Mouse (Mus musculus): ENCODE measurements at regions not wholly inside any gene's neighbourhood (a gene's known extent, or its start where the extent isn't known, plus 50 kb on each side); places are given as distances from the start of the nearest gene placed in this dataset.

- no peak for DNase-seq (ENCODE audit: extremely low spot score, low spot score)
- H3K4me3 ChIP-seq: no peak overlapping the region
- H3K4me1 ChIP-seq: 0 out of 2 replicates have a peak, but pooled peaks cover 3% of the 10 kb centered on the region
- WGBS: 79% methylated on average over 2 of the region's 2 CpGs
- no peak overlapping the region for H3K27ac ChIP-seq
- no peaks in the 10 kb centered on the region for H3K36me3 ChIP-seq (replicated peaks)
- no peaks in the 10 kb centered on the region for H3K27me3 ChIP-seq (ENCODE audit: poor library complexity, severe bottlenecking)
- no peaks in the 10 kb centered on the region for H3K9me3 ChIP-seq
Measured at GRCm38 (mm10) chr9:117967080-117967479, 73.2 kb upstream of the Azi2 start.

- no peaks in the 10 kb centered on the region for H3K27me3 ChIP-seq (ENCODE audit: poor library complexity, severe bottlenecking)
- H3K4me3 ChIP-seq: no peak overlapping the region
- 0 out of 2 replicates have a peak, but pooled peaks cover 4% of the 10 kb centered on the region for H3K4me1 ChIP-seq
- DNase-seq (ENCODE audit: extremely low spot score, low spot score): peak; percentile 19
- 67% methylated on average over 10 of the region's 10 CpGs for WGBS
- no peak overlapping the region for H3K27ac ChIP-seq
- no peaks in the 10 kb centered on the region for H3K9me3 ChIP-seq
- H3K36me3 ChIP-seq (replicated peaks): no peaks in the 10 kb centered on the region
Measured at GRCm38 (mm10) chr9:117966326-117966989, 73.8 kb upstream of the Azi2 start.

GRCm38 (mm10) chr9:117962088-117963030, 77.9 kb upstream of the Azi2 start:
- H3K4me3 ChIP-seq: no peak overlapping the region
- DNase-seq (ENCODE audit: extremely low spot score, low spot score): no peak
- no peak overlapping the region for H3K27ac ChIP-seq
- H3K27me3 ChIP-seq (ENCODE audit: poor library complexity, severe bottlenecking): no peaks in the 10 kb centered on the region
- H3K9me3 ChIP-seq: no peaks in the 10 kb centered on the region
- peaks cover 5% of the 10 kb centered on the region; the same call in 1 of the 2 replicates for H3K4me1 ChIP-seq
- WGBS: 76% methylated on average over 9 of the region's 9 CpGs
- no peaks in the 10 kb centered on the region for H3K36me3 ChIP-seq (replicated peaks)

GRCm38 (mm10) chr9:117959845-117960244, 80.5 kb upstream of the Azi2 start:
- WGBS: 90% methylated on average over 2 of the region's 2 CpGs

GRCm38 (mm10) chr9:117957195-117957594, 83.1 kb upstream of the Azi2 start:
- no peaks in the 10 kb centered on the region for H3K27me3 ChIP-seq (ENCODE audit: poor library complexity, severe bottlenecking)
- peak overlapping the region; percentile 64; the same call in 1 of the 2 replicates for H3K27ac ChIP-seq
- no peaks in the 10 kb centered on the region for H3K9me3 ChIP-seq
- no peak overlapping the region for H3K4me3 ChIP-seq
- WGBS: 83% methylated on average over 2 of the region's 2 CpGs
- H3K36me3 ChIP-seq (replicated peaks): no peaks in the 10 kb centered on the region
- DNase-seq (ENCODE audit: extremely low spot score, low spot score): no peak
- H3K4me1 ChIP-seq: peaks cover 17% of the 10 kb centered on the region

More at GRCm38 (mm10) chr9:117959845-117960244, 80.5 kb upstream of the Azi2 start:
- Histone ChIP-seq H3K9me3 (no peaks in the 10 kb centered on the region), H3K4me3 (no peak overlapping the region), H3K4me1 (peaks cover 20% of the 10 kb centered on the region), H3K27me3 (ENCODE audit: poor library complexity, severe bottlenecking) (no peaks in the 10 kb centered on the region), H3K27ac (no peak overlapping the region), H3K36me3 (replicated peaks) (no peaks in the 10 kb centered on the region)
- DNase-seq (ENCODE audit: extremely low spot score, low spot score): no peak

- no peaks in the 10 kb centered on the region for H3K27me3 ChIP-seq (ENCODE audit: poor library complexity, severe bottlenecking)
- WGBS: 36% methylated on average over 2 of the region's 2 CpGs
- H3K27ac ChIP-seq: peak overlapping the region; percentile 64; the same call in 1 of the 2 replicates
- H3K36me3 ChIP-seq (replicated peaks): no peaks in the 10 kb centered on the region
- H3K9me3 ChIP-seq: no peaks in the 10 kb centered on the region
- no peak overlapping the region for H3K4me3 ChIP-seq
- H3K4me1 ChIP-seq: peaks cover 16% of the 10 kb centered on the region
- DNase-seq (ENCODE audit: extremely low spot score, low spot score): no peak
Measured at GRCm38 (mm10) chr9:117956691-117957090, 83.6 kb upstream of the Azi2 start.

GRCm38 (mm10) chr9:117927466-117927847, 112.8 kb upstream of the Azi2 start:
- Histone ChIP-seq H3K36me3 (replicated peaks) (no peaks in the 10 kb centered on the region), H3K4me3 (no peak overlapping the region), H3K9me3 (no peaks in the 10 kb centered on the region), H3K27ac (no peak overlapping the region), H3K27me3 (ENCODE audit: poor library complexity, severe bottlenecking) (no peaks in the 10 kb centered on the region), H3K4me1 (peaks cover 8% of the 10 kb centered on the region)
- no peak for DNase-seq (ENCODE audit: extremely low spot score, low spot score)
- WGBS: 94% methylated on average over 7 of the region's 7 CpGs

- Histone ChIP-seq H3K4me3 (no peak overlapping the region), H3K36me3 (replicated peaks) (no peaks in the 10 kb centered on the region), H3K9me3 (no peaks in the 10 kb centered on the region), H3K27me3 (ENCODE audit: poor library complexity, severe bottlenecking) (no peaks in the 10 kb centered on the region), H3K4me1 (peaks cover 10% of the 10 kb centered on the region), H3K27ac (no peak overlapping the region)
- 91% methylated on average over 5 of the region's 5 CpGs for WGBS
- DNase-seq (ENCODE audit: extremely low spot score, low spot score): no peak
Measured at GRCm38 (mm10) chr9:117926700-117927465, 113.4 kb upstream of the Azi2 start.

- Histone ChIP-seq H3K36me3 (replicated peaks) (no peaks in the 10 kb centered on the region), H3K9me3 (no peaks in the 10 kb centered on the region), H3K4me3 (no peak overlapping the region), H3K27ac (no peak overlapping the region), H3K4me1 (peaks cover 10% of the 10 kb centered on the region), H3K27me3 (ENCODE audit: poor library complexity, severe bottlenecking) (no peaks in the 10 kb centered on the region)
- no peak for DNase-seq (ENCODE audit: extremely low spot score, low spot score)
- WGBS: 64% methylated on average over 4 of the region's 4 CpGs
Measured at GRCm38 (mm10) chr9:117922992-117923391, 117.3 kb upstream of the Azi2 start.

GRCm38 (mm10) chr9:117907895-117908424, 132.3 kb upstream of the Azi2 start:
- Histone ChIP-seq H3K36me3 (replicated peaks) (no peaks in the 10 kb centered on the region), H3K9me3 (0 out of 2 replicates have a peak, but pooled peaks cover 5% of the 10 kb centered on the region), H3K27ac (no peak overlapping the region), H3K4me1 (no peaks in the 10 kb centered on the region), H3K27me3 (ENCODE audit: poor library complexity, severe bottlenecking) (no peaks in the 10 kb centered on the region), H3K4me3 (no peak overlapping the region)
- WGBS: 94% methylated on average over 10 of the region's 10 CpGs
- no peak for DNase-seq (ENCODE audit: extremely low spot score, low spot score)

GRCm38 (mm10) chr9:117905045-117905747, 135.1 kb upstream of the Azi2 start:
- H3K27me3 ChIP-seq (ENCODE audit: poor library complexity, severe bottlenecking): no peaks in the 10 kb centered on the region
- H3K27ac ChIP-seq: no peak overlapping the region
- H3K4me1 ChIP-seq: no peaks in the 10 kb centered on the region
- H3K9me3 ChIP-seq: 0 out of 2 replicates have a peak, but pooled peaks cover 5% of the 10 kb centered on the region
- no peak overlapping the region for H3K4me3 ChIP-seq
- no peaks in the 10 kb centered on the region for H3K36me3 ChIP-seq (replicated peaks)
- WGBS: 92% methylated on average over 10 of the region's 10 CpGs
- no peak for DNase-seq (ENCODE audit: extremely low spot score, low spot score)

- WGBS: 92% methylated on average over 8 of the region's 8 CpGs
- DNase-seq (ENCODE audit: extremely low spot score, low spot score): no peak
- Histone ChIP-seq H3K4me1 (no peaks in the 10 kb centered on the region), H3K27me3 (ENCODE audit: poor library complexity, severe bottlenecking) (no peaks in the 10 kb centered on the region), H3K36me3 (replicated peaks) (no peaks in the 10 kb centered on the region), H3K9me3 (no peaks in the 10 kb centered on the region), H3K27ac (no peak overlapping the region), H3K4me3 (no peak overlapping the region)
Measured at GRCm38 (mm10) chr9:117904621-117905020, 135.7 kb upstream of the Azi2 start.
